Mouse (Mus musculus) v-Abl transformed pro-B cells (cell line): ENCODE measurements at regions not wholly inside any gene's neighbourhood (a gene's known extent, or its start where the extent isn't known, plus 50 kb on each side); places are given as distances from the start of the nearest gene placed in this dataset.

Source experiments
- in situ Hi-C, 2 experiments: fragments of 400-800 bp; cut with MboI; formaldehyde crosslinking; loops; one replicate each; pipeline ENCODE4 v1.15.1; 2025; ENCODE audit not compliant: unreplicated experiment in 2 of 2

DNA sequence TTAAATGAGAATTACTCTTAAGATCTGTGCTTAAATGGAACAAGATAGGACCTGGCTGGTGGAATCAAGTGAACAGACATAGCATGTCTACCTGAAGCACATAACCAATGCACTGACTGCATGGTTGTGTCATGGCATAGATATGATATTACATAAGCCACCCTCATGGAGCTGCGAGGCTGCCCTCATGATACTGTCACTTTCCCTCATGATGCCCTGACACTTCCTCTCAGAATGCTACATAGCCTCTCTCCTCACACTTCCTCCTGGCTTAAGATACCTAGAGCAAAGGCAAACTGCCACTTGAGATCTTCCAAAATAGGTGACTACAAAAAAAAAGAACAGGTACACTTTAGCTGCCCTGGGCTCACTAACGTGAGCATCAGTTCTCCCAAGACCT, 278.9 kb upstream of the Kif2a start:
- in situ Hi-C loops: loop anchor here in 1 of 2 experiments (25.0 kb wide), 1 partner anchor 1037 kb away; no protein-coding TSS in a partner anchor

DNA sequence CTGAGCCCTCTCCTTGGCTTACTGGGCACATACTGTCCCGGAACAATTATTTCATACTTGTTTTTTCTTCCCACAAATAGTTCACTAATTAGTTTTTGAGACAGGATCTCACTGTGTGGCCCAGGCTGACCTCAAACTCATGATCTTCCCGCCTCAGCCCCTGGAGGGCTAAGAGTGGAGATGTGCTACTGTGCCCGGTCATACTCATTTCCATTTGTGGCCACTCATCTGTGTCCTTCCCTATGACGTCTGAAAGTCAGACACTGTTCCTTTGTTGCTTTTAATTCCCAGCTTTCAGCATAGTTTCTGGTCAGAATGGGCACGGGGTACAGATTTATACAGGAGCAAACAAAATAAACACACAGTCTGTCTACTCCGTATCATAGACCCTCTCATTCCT, 242.7 kb upstream of the Kif2a start:
- in situ Hi-C loops: no loop called here

DNA sequence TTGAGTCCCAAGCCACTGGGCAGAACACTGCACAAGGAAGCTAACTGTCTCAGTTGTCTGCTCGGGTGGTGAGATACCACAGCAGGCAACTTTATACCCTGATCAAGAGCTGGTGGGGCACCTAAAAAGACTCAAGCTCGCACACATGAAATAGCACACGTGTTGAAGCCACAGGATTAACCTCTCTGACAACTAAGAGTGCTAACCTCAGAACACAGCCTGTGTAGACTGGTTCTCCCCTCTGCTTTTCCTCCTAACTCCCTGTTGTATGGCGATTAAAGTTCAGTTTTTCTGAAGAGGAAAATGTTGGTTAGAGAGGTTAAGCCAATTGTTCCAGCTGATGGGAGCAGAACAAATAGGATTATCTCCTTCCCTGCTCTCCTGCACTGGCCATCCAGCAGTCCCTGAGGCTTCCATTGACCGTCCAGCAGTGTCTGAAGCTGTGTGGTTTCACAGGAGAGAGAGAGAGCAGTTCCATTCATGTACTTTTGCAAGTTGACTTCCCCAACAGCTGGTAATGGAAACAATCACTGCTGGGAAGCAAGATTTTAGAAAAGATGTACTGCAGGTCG, 239.6 kb upstream of the Kif2a start:
- in situ Hi-C loops: no loop called here

DNA sequence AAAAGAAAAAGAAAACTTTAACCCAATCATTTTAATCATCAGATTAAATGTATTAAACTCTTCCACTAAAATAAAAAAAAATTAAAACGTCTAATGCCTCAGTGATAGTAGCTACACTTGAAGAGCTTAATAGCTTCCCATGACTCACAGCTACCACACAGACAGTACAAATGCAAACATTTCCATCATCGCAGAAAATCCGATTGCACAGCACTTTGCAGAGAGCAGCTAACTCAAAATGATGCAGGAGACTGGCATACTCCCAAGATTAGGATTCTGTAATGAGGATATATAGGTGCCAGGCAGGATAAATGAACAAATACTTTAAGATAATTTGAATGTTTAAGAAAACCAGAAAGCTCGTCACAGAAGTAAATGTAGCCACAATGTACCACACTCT, 238.3 kb upstream of the Kif2a start:
- in situ Hi-C loops: no loop called here

DNA sequence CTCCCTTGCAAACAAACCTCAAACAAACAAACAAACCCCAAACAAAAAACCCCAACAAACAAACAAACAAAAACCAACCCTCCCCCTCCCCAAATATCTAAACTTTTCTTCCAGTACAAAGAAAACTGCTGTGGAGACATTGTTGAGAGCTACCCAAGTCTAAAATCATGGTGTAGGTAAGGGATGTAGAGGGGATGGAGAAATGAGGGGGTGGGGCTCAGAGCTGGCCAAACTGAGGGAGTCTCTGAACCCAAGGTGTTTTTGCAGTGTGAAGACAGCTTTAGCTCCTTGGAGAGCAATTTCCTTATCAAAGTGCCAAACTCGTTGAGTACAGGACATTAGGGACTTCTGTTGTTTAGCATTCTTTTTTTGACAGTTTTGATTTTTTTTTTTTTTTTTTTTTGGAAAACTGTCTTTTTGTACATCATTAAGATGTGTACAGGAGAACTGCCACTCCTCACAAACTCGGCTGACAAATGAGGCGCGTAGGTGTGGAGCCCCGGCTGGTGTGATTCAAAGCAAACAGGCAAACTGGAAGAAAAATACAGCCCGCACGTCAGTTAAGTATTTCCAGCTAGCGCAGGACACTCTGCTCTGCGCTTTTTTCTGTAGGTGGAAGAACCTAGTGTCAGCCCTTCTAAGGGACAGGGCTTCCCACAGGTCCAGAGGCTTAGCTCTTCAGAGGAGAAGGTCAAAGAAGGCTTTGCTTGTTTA, 226.0 kb upstream of the Kif2a start:
- in situ Hi-C loops: no loop called here

DNA sequence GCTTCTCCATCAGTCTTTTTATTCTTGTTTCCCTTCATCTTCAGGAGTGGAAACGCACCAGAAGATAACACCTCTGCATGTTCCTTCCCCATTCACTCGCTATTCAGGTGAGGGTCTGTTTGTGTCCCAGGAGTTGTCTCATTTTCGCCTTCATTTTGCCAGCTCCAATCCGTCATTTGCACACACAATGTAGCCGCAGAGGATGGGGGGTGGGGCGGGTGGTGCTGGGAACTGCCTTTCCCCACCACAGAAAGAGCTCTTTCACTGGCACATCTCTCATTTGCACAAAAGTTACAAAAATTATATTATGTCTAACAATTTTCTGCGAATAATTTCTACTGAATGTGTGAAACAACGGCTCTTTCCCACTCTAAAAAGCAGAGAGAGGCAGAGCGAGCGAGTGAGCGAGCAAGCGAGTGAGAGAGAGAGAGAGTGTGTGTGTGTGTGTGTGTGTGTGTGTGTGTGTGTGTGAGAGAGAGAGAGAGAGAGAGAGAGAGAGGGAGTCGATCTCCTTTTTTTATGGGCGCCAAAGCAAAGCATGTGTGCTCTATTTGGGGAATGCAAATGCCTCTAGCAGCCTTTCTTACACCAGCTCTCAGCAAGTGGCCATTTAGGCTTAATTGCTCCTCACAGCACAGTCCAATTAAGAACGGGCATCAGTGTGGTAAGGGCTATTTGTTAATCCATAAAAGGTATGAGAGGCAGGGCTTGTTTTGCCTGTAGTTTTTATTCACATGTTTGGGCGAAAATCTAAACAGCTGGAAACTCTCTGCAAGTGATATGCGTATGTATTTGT, 225.2 kb upstream of the Kif2a start:
- in situ Hi-C loops: no loop called here

DNA sequence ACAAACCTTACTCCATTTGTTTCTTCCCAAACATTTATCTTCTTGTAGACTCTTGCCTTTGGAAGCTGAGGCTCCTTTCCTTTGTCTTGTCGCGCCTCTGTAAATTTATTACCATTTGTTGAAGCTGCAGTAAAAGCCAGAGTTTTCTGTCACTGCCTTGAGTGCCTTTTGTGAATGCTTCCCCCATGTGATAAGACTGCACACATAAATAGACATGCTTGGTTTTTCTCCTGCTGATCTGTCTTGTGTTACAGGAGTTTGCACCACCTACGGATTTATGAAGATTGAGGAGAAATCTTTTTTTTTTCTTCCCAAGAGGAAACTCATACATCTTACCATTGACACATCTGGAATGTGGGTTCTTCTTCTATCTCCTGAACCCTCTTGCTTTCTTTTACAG, 222.2 kb upstream of the Kif2a start:
- in situ Hi-C loops: no loop called here

DNA sequence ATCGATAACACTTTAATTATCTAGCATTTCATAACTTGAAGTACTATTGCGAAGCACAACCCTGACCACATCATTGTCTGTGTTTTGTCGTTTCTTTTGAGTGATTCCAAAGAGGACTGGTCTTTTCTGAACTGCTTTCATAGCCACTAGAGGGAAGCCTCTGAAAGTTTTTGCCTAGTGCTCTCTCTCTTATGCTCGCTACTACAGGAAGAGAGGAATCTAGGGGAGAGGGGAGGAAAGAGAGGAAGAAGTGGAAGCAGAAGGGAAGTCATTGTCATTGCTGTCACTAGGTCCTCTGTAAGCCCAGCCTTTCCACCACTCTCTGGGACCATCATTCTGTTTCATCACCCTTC, 217.1 kb upstream of the Kif2a start:
- in situ Hi-C loops: no loop called here

DNA sequence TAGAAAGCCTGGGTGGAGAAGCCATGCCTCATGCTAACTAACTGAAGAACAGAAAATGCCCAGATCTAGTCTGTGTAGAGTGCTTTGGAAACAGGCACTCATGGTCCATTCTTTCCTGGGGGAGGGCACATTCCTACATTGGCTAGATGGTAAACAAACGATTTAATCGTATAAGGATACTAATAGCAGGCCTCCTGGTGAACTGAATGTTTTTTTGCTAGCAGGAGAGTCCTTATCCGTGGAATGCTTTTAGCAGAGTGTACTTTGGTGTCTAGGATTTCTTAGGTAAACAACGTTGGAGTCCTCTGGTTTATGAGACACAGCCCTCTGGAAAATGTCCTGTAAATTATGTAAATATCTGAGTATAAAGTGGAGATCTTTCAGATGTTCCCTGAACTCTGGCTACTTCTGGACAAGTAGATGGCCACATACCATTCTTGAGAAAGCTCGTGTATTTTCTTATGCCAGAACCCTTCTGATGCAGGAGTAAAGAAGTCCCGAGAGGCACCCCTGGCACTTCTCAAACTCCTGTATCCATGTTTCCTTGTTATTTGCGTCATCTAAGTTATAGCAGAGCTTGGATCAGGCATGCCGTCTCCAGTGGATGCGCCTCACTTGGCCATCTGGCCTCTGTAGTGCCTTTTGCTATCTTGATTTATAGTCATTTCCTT, 216.6 kb upstream of the Kif2a start:
- in situ Hi-C loops: no loop called here

DNA sequence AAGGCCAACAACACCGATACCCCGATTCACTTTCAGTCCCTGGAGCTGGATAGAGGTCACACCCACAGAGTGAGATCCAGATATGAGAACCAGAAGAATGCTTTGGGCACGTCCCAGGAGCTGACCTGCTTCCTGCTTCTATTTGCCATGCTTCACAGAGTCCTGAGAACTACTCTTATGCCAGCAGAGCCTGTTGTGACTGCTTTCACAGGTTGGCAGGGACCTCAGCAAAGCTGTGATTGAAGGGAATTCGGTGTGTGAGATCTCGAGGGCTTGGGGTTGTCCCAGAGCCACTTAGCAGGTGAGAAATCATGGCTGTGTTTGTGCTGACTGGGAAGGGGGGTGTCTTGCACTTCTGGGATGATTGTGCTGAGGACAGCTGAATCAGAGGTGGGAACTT, 197.5 kb upstream of the Kif2a start:
- in situ Hi-C loops: no loop called here

DNA sequence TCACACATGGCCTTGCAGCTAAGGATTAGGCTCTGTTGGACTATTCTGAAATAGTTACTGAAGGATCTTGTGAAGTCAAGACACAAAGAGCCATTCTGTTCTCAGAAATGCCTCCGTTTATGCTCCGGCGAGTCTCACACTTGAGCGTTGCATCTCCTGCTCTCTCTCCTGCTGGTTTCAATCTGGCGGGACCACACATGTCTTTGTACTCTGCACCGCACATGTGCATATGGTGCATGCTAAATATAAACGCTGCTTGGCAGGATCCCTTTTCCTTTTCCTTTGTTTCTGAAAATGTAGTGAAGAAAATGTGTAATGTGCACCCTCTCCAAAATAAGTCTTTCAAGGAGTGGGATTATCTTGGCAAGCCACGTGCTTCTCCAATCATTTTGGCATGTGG, 196.4 kb upstream of the Kif2a start:
- in situ Hi-C loops: no loop called here

DNA sequence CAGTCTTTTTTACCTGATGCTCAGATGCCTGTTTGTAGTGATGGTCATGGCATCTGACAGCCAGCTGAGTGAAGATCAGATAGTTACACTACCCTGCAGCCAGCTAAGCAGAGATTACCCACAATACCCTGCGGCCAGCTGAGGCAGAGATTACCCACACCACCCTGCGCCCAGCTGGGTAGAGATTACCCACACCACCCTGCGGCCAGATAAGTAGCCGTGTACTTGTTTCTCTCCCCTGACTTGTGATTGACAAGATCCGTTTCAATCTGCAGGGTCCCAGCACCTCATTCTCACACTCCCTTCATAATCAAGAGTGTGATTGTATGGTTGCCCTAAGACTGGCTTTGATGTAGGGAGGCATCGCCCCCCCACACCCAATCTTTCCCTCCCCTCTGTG, 195.9 kb upstream of the Kif2a start:
- in situ Hi-C loops: no loop called here

DNA sequence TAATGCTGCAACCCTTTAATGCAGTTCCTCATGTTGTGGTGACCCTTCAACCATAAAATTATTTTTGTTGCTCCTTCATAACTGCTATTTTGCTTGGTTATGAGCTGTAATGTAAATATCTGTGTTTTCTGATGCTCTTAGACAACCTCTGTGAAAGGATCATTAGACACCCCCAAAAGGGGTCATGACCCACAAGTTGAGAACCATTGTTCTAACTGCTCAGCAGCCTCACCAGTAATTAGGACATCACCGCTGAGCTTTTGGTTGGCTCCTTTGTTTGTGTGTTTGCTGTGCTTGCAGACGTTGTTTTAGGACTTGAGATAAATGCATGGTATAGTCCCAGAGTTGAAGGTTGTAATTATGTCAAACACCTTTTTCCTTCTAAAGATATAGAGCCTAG, 191.4 kb upstream of the Kif2a start:
- in situ Hi-C loops: no loop called here

DNA sequence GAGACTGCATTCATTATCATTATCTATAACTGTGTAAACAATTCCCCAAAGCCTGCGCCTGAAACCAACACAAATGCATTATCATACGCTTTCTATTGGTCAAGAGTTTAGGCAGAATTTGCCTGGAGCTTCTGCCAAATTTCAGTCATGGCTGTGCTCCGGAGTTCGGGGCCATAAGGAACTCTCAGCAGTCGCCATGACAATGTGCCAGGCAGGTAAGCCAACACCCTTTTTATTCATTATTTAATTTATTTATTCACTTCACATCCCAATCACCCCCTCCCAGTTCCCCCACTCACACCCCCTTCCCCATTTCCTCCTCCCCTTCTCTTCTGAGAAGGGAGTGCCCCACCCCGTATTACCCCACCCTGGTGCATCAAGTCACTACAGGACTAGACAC, 188.8 kb upstream of the Kif2a start:
- in situ Hi-C loops: no loop called here

DNA sequence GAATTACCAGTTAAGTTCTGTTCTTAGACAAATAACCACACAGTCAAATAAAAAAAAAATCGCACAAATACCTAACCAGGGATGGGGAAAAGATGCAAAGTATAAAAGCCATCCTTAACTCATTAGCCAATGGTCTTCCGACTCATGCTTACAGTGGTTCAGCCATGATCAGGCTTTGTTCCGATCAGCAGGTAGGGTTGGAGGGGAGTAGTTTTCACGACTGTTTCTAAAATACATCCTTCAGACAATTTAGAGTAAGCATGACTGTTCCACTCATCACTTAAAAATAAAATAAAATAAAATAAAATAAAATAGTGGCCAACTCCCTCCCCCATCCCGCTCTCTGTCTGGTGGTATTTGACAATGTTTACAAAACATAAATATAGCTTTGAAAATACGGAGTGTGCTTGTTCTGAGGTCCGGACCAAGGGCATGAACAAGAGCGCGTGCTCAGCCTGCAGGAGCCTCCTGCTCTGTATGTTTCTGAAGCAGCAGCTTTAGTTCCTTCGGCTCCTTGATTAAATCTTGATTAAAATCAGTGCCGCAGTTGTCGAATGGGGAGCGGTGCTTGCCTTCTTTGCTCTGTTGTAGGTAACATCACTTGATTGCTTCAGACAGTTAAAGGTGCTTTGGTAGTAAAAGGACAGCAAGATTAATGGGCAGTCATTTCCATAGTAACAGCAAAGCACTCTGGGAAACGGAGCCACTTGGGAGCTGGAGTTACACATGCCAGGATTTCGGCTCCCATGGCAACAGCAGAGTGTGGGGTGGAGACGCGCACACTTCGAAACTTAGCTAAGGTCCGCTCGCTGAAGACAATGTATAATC, 185.6 kb upstream of the Kif2a start:
- in situ Hi-C loops: no loop called here

DNA sequence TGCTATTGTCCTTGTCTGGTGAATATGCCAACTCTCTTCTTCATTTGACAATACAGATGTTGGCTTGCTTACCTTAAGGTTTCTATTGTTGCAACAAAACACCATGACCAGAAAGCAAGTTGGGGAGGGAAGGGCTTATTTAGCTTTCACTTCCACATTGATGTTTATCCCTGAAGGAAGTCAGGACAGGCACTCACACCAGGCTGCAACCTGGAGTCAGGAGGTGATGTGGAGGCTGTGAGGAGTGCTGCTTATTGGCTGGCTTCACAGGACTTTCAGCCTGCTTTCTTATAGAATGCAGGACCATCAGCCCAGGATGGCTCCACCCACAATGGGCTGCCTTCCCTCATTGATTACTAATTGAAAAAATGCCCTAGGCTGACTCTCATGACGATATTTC, 177.9 kb upstream of the Kif2a start:
- in situ Hi-C loops: no loop called here

DNA sequence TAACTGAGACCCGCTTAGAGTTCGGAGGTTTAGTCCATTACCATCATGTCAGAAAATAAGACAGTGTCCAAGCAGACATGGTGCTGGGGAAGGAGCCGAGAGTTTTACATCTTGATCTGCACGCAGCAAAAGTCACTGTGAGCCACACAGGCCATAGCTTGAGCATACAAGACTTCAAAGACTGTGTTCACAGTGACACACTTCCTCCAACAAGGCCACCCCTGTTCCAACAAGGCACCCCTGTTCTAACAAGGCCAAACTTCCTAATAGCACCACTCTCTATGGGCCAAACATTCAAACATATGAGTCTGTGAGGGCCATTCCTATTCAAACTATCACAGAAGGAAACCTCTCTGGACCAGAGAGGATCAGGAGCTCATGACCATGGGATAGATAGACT, 171.5 kb upstream of the Kif2a start:
- in situ Hi-C loops: no loop called here

DNA sequence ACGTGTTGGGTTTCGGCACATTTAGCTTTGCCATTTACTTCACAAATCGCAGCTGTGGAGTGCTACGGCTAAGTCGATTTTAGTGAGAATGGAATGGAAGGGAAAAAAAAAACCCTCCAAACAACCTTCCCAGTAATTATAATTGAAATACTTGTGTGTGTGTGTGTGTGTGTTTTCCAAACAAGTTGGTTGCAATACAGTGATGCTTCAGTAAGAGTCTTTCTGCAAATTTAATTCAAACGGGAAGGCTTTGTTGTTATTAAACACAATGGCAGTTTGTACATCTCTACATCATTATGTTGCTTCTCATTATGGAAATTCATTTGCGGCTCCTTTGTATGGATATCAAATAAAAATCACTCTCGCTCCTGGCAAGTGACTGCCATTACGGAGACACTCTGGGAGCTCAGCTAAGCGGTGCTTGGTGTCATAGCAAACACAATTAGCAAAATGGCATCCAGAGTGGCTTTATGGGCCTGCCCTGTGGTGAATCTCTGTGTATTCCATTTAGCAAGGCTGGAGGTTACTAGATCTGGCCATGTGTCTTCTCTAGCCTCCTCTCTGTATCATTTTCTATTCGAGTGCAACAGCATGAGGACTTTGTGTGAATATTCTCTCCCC, 165.4 kb upstream of the Kif2a start:
- in situ Hi-C loops: no loop called here

DNA sequence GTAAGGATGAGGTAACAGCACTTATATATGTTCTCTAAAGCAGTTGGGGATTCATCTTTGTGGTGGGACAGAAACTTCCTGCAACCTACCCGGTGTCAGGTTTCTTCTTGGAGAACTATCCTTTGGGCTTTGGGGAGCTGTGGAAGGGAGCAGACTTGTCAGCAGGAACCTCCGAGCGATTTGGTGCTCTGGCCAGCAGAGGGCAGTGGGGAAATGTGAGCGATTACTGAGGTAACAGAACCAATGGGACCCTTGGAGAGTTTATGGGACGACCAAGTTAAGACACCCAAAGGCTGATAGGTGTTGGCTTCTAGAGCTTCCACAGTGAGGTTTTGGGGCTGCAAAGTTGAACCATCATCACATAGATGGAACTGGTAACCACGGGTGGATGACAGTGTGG, 160.6 kb upstream of the Kif2a start:
- in situ Hi-C loops: no loop called here

DNA sequence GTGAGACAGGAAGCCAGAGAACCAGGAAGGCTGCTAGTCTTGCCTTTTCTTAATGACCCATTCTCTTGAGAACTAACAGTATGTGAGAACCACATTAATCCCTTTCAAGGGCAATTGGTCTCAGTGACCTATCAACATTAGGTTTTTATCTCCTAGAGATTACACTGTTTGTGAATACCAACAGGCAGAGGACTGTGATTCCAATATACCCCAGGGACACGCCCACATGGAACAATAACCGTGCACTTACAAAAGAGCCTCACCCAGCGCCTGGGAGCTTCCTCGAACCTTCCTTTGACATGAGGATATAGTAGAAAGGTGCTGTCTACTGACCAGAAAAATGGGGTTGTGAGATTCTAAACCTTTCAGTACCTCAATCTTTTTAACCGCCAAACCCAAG, 157.6 kb upstream of the Kif2a start:
- in situ Hi-C loops: loop anchor here in 1 of 2 experiments (10.0 kb wide), 1 partner anchor 975 kb away; the partner anchor contains the start of genes Ercc8 and Ndufaf2
